Mouse (Mus musculus): ENCODE measurements around the gene Kifc5b. TPM values are rescaled to one million over a fixed set of nuclear protein-coding genes. Genes with fewer than 3 reads are reported as not detected.

Kifc5b gene
- polyA plus RNA-seq, 2 experiments: 4.9 to 23.7 TPM

DNA sequence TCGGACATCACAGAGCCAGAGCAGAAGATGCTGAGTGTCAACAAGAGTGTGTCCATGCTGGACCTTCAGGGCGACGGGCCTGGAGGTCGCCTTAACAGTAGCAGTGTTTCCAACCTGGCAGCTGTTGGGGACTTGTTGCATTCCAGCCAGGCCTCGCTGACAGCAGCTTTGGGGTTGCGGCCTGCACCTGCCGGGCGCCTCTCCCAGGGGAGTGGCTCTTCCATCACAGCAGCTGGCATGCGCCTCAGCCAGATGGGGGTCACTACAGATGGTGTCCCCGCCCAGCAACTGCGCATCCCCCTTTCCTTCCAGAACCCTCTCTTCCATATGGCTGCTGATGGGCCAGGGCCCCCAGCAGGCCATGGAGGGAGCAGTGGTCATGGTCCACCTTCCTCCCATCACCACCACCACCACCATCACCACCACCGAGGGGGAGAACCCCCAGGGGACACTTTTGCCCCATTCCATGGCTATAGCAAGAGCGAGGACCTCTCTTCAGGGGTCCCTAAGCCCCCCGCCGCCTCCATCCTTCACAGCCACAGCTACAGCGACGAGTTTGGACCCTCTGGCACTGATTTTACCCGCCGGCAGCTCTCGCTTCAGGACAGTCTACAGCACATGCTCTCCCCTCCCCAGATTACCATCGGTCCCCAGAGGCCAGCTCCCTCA, 44.8 kb downstream of the Kifc5b start:
- ATAC-seq (ENCODE audit: low FRiP score, low read depth) (0 out of 2 replicates have a peak, but pooled peaks have one; percentile 11), DNase-seq (ENCODE audit: low spot score) (no peak)
- no peak overlapping the region for H3K27ac ChIP-seq (replicated peaks; ENCODE audit: low read depth, low read length)
- no peaks in the 10 kb centered on the region for H3K9me3 ChIP-seq (ENCODE audit: control insufficient read depth, low read length)
- no peaks in the 10 kb centered on the region for H3K27me3 ChIP-seq (ENCODE audit: control insufficient read depth, insufficient read depth, low read length)
- peaks cover 95% of the 10 kb centered on the region for H3K36me3 ChIP-seq (ENCODE audit: control insufficient read depth, insufficient read depth, low read length)
- no peak overlapping the region for H3K4me3 ChIP-seq (replicated peaks; ENCODE audit: low read length)
- 93% methylated on average over 19 of the region's 21 CpGs for WGBS
- no peak overlapping the region for H3K9ac ChIP-seq (ENCODE audit: low read depth, low read length, severe bottlenecking)
- H3K4me1 ChIP-seq (ENCODE audit: control insufficient read depth, insufficient read depth, low read length): no peaks in the 10 kb centered on the region
- TF ChIP-seq POLR2A (IDR thresholded peaks at IDR 0.05; ENCODE audit: borderline replicate concordance, extremely low read depth, insufficient read depth, insufficient read length): no peak
- H3K4me2 ChIP-seq (replicated peaks; ENCODE audit: low read depth, low read length, severe bottlenecking): no peak overlapping the region

DNA sequence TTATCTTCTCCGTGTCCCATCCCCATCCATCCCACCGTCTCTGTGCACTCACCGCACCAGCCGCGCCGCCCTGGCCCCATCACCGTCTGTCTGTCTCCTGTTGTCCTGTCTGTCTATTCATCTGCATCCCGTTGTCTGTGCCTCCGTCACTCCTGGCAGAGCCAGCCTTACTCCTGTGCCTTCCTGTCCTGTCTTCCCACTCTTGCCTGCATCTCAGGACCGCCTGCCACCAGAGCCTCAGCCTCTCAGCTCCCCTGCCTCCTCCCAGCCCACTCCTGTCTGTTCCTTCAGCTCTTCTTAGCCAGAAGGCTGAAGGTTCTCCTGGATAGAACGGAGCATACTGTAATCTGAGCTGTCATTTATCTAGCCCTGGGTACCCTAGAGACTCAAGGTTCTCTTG, 50.1 kb downstream of the Kifc5b start:
- no peak for DNase-seq (ENCODE audit: low spot score)
- H3K27ac ChIP-seq (replicated peaks; ENCODE audit: low read depth, low read length): no peak overlapping the region
- no peak for TF ChIP-seq POLR2A (IDR thresholded peaks at IDR 0.05; ENCODE audit: borderline replicate concordance, extremely low read depth, insufficient read depth, insufficient read length)
- H3K36me3 ChIP-seq (ENCODE audit: control insufficient read depth, insufficient read depth, low read length): peaks cover 66% of the 10 kb centered on the region
- ATAC-seq (ENCODE audit: low FRiP score, low read depth): no peak
- no peaks in the 10 kb centered on the region for H3K27me3 ChIP-seq (ENCODE audit: control insufficient read depth, insufficient read depth, low read length)
- no peaks in the 10 kb centered on the region for H3K9me3 ChIP-seq (ENCODE audit: control insufficient read depth, low read length)
- no peak overlapping the region for H3K9ac ChIP-seq (ENCODE audit: low read depth, low read length, severe bottlenecking)
- H3K4me2 ChIP-seq (replicated peaks; ENCODE audit: low read depth, low read length, severe bottlenecking): no peak overlapping the region
- H3K4me1 ChIP-seq (ENCODE audit: control insufficient read depth, insufficient read depth, low read length): peaks cover 10% of the 10 kb centered on the region
- H3K4me3 ChIP-seq (replicated peaks; ENCODE audit: low read length): no peak overlapping the region
- 90% methylated on average over 11 of the region's 11 CpGs for WGBS

DNA sequence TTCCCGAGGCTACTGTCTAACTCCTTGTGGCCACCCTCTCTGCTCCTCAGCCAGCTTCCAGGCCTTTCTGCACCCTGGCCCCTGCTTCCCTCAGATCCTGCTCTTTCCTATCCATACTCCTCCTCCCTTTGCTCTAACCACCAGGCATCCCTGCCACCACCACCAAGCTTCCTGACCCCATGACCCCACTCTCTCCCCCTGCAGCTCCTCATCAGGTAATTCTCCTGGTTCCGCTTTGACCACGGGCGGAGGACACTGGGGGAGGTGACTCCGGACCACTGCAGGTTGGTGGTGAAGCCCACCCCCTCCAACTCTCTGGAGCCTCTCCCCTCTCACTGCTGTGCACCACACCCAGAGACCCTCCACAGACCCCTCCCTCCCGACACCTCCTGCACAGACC, 50.6 kb downstream of the Kifc5b start:
- no peak for ATAC-seq (ENCODE audit: low FRiP score, low read depth)

DNA sequence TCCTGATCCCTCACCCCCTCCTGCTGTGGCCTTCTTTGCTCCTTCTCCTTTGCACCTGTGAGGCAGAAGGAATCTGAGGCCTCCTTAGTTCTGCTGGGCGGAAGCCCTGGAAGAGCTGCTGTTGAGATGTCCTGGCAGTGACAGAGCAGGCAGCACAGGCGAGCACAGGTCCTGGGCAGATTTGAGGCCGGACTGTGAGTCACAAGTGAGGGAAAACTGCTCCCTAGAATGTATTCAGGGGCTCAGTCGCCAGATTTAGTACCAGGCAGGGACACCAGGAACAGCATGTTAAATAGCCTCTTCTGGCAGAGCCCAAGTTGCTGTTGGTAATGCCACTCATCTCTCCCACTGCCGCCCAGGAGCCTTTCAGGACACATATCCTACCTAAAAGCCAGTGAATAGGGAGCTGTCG, 51.3 kb downstream of the Kifc5b start:
- 78% methylated on average over 6 of the region's 6 CpGs for WGBS
- DNase-seq (ENCODE audit: low spot score) (no peak), ATAC-seq (ENCODE audit: low FRiP score, low read depth) (no peak)
- Histone ChIP-seq H3K9ac (ENCODE audit: low read depth, low read length, severe bottlenecking) (no peak overlapping the region), H3K27me3 (ENCODE audit: control insufficient read depth, insufficient read depth, low read length) (no peaks in the 10 kb centered on the region), H3K27ac (replicated peaks; ENCODE audit: low read depth, low read length) (no peak overlapping the region), H3K36me3 (ENCODE audit: control insufficient read depth, insufficient read depth, low read length) (peaks cover 53% of the 10 kb centered on the region), H3K4me2 (replicated peaks; ENCODE audit: low read depth, low read length, severe bottlenecking) (no peak overlapping the region), H3K9me3 (ENCODE audit: control insufficient read depth, low read length) (no peaks in the 10 kb centered on the region), H3K4me3 (replicated peaks; ENCODE audit: low read length) (no peak overlapping the region), H3K4me1 (ENCODE audit: control insufficient read depth, insufficient read depth, low read length) (peaks cover 11% of the 10 kb centered on the region)
- TF ChIP-seq POLR2A (IDR thresholded peaks at IDR 0.05; ENCODE audit: borderline replicate concordance, extremely low read depth, insufficient read depth, insufficient read length): no peak

More for the DNA sequence above, 50.6 kb downstream of the Kifc5b start:
- WGBS: 81% methylated on average over 6 of the region's 6 CpGs
- Histone ChIP-seq H3K27me3 (ENCODE audit: control insufficient read depth, insufficient read depth, low read length) (no peaks in the 10 kb centered on the region), H3K9me3 (ENCODE audit: control insufficient read depth, low read length) (no peaks in the 10 kb centered on the region), H3K4me3 (replicated peaks; ENCODE audit: low read length) (no peak overlapping the region), H3K9ac (ENCODE audit: low read depth, low read length, severe bottlenecking) (no peak overlapping the region), H3K27ac (replicated peaks; ENCODE audit: low read depth, low read length) (no peak overlapping the region), H3K4me2 (replicated peaks; ENCODE audit: low read depth, low read length, severe bottlenecking) (no peak overlapping the region), H3K36me3 (ENCODE audit: control insufficient read depth, insufficient read depth, low read length) (peaks cover 61% of the 10 kb centered on the region), H3K4me1 (ENCODE audit: control insufficient read depth, insufficient read depth, low read length) (peaks cover 11% of the 10 kb centered on the region)
- DNase-seq (ENCODE audit: low spot score): no peak
- TF ChIP-seq POLR2A (IDR thresholded peaks at IDR 0.05; ENCODE audit: borderline replicate concordance, extremely low read depth, insufficient read depth, insufficient read length): no peak

DNA sequence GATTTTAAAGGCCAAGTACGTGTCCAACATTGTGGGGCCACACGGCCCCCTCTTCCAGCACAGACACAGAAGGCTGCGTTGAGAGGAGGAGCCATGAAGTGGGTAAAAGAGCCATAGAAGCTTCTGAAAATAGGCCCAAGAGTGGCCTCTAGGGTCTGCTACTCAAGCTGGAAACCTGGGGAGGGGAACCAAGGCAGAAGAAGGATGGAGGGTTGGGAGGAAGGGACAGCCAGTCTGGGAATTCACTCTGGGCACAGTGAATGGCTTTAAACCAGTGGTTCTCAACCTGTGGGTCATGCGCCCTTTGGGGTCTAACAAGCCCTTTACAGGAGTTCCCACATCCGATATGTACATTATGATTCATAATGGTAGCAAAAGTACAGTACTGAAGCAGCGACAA, 52.4 kb downstream of the Kifc5b start:
- no peak for TF ChIP-seq POLR2A (IDR thresholded peaks at IDR 0.05; ENCODE audit: borderline replicate concordance, extremely low read depth, insufficient read depth, insufficient read length)
- Histone ChIP-seq H3K4me2 (replicated peaks; ENCODE audit: low read depth, low read length, severe bottlenecking) (no peak overlapping the region), H3K9me3 (ENCODE audit: control insufficient read depth, low read length) (no peaks in the 10 kb centered on the region), H3K4me3 (replicated peaks; ENCODE audit: low read length) (no peak overlapping the region), H3K36me3 (ENCODE audit: control insufficient read depth, insufficient read depth, low read length) (peaks cover 47% of the 10 kb centered on the region), H3K4me1 (ENCODE audit: control insufficient read depth, insufficient read depth, low read length) (peaks cover 17% of the 10 kb centered on the region), H3K27me3 (ENCODE audit: control insufficient read depth, insufficient read depth, low read length) (no peaks in the 10 kb centered on the region), H3K9ac (ENCODE audit: low read depth, low read length, severe bottlenecking) (no peak overlapping the region), H3K27ac (replicated peaks; ENCODE audit: low read depth, low read length) (no peak overlapping the region)
- 87% methylated on average over 6 of the region's 6 CpGs for WGBS
- DNase-seq (ENCODE audit: low spot score) (no peak), ATAC-seq (ENCODE audit: low FRiP score, low read depth) (no peak)
